Mouse (Mus musculus) right cerebral cortex, postnatal 4 days (tissue): ENCODE measurements around the gene Igfbp3.
"Not testable (repeated sequence)": the region's sequence is repeated elsewhere in the genome, so short reads cannot be mapped to it uniquely, and the experiment has no call there.

ENCODE experiments used
- DNase-seq: peaks from one replicate; pipeline ENCODE4 v3.0.0-alpha.2; 2022

Gene Igfbp3

DNA sequence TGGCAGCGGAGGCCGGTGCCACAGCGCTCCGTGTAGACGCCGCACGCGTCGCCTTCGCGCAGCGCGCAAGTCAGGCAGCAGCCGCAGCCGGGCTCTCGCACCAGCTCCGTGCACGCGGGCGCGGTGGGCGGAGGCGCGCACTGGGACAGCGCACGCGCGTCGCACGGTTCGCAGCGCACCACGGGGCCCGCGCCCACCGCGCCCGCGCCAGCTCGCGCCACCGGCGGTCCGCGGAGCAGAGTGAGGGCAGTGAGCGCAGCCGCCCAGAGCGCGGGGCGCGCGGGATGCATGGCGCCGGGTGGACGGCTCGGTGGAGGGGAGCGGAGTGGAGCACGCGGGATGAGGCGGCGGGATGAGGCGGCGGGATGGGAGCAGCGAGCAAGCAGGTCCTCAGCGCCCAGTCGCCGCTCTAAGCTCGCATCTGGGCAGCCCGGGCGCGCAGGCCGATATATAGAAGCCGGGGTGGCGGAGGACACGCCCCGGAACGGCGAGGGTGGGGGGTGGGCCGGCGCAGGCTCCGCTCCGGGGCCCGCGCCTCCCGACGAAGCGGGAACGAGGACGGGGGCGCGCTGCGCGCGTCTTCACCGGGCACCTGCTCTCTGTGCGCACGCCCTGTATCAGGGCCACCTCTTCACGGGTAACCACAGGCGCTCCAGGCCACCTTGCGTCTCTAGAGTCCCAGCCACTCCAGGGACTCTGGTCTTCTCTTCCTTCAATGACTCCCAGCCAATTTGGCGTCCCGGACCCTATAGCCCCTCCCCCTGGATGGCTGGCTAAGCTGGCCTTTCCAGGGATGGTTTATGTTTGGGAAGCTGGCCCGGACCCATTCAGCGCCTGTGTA lies at the start of gene Igfbp3:
TSS of gene Igfbp3 (minus strand) at position 423 of the 841 bp plus-strand sequence.
- peak; percentile 84 for DNase-seq

DNA sequence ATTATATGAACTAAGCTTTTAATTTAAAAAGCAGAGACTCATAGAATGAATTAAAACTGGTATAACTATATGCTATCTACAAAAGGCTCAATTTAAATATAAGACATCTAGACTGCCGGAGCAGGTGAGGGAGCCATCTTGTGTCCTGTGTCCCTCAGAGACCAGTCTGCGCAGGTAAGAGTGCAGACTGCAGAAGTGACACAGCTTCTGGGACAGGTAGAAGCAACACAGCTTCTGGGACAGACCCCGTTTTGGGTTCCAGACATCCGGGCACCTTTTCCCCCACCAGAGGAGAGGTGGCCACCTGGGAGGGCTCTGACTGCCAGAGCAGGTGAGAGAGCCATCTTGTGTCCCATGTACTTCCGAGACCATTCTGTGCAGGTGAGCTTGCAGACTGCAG lies 37.1 kb upstream of the Igfbp3 start:
- DNase-seq, result no peak

DNA sequence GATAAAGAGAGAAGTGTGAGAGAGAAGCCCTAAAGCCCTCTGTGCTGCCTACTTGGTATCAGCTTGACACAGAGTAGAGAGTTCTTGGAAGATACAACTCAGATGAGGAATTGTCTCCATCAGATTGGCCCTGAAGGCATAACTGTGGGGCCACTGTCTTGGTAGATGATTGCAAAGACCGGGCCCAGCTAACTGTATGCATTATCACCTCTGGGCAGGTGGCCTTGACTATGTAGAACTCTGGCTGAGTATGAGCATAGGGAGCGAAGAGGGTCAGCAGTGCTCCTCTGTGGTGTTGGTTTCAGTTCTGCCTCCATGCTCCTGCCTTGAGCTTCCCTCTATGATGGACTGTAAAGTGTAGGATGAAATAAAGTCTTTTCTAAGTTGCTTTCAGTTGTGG lies 36.7 kb upstream of the Igfbp3 start:
- DNase-seq, result no peak

DNA sequence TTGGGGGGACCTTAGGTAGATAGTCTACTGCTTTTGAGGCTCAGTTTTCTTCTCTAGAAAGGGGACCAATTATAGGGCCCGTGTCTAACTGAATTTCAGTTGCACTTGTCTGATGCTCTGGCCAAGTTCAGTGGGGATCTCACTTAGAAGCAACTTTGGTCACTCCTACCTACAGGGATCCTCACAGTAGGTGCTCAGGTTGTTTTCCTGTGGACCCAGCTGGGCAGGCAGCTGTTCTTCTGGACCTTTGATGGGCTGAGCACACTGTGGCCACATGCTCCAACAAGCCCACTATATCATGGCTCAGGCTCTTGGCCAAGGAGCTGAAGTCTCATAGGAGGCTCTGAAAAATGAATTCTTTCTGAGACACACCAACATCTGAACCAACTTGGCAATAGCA lies 31.1 kb upstream of the Igfbp3 start:
- no peak for DNase-seq

DNA sequence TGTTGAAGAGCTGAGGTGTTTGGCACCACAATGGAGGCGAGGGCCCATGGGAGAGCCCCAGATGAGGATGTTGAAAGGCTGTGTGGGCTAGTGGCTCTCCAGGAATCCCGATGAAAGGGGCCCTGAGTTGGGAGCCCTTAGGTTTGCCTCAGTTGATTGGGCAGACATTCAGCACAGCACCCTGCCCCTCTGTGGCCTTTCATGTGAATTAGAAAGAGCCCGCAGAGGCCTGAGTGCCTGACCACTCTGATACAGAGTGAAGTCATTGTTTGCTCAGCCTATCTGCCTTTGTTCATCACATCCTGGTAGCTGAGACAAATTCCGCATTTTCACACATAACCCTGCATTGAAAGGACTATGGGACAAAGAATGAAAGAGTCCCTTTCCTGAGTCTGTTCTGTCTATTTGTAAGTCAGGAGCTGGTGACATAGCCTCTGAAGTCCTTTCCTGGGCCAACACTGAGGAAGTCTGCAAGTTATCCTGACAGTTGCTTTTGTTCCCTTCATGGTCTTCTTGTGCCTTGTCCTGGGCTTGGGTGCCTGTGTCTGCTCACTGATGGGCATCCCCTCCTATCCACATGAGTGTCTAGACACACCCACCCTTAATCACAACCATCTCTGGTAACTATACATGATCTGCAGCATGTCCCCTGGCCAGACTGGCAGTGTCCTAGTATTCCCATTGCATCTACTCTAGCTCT lies 25.5 kb upstream of the Igfbp3 start:
- no peak for DNase-seq

DNA sequence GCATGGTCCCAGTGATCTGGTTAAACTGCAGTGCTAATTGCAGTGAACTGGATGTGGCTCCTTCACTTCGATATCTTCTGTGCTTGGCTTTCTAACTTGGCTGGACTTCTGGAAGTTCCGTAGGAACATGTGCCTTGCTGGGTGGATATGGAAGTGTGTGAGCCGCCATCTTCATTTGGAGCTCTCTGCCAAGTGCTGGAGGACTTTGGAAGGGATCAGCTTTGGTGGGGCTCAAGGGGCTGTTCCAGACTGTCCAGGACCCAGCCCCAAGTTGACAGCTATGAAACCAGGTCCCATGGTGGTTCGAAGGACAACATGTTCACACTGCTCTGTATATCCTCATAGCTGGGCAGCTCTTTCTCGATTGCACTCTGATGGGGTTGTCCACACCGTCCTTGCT lies 24.8 kb upstream of the Igfbp3 start:
- DNase-seq, result no peak

DNA sequence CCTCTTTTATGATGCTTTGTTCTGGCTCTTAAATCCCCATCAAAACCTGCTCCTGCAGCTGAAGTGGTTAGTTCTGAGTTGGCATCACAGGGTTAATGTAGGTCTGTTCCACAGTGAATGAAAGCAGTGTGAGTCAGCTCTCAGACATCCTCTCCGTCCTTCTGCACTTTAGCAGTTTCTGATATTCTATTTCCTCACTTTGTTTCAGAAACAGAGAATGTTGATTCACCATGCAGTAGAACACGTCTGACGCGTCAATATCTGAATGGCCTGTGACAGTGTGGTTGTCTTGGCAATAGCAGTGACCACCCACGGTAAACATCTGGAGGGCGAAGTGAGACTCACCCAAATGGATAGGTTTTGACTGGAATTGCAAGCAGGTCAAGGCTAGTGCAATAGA lies 24.0 kb upstream of the Igfbp3 start:
- no peak for DNase-seq

DNA sequence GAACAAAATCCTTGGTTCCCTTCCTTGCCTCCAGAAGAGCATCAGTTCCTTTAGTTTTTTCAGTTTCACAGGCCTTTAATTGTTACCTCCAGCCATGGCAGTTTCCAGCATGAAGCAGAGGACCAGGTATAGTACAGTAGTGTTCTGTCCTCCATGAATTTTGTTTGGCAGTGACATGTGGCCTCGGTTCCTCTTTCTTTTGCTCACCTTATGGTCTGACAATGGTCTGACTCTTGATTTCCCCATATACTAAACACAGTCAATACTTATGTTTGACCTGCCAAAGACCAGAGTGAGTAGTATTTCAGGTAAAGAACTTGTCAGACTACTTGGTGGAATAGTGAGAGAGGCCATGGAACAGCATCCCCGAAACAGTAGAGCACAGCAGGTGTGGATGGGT lies 23.0 kb upstream of the Igfbp3 start:
- DNase-seq, result no peak

DNA sequence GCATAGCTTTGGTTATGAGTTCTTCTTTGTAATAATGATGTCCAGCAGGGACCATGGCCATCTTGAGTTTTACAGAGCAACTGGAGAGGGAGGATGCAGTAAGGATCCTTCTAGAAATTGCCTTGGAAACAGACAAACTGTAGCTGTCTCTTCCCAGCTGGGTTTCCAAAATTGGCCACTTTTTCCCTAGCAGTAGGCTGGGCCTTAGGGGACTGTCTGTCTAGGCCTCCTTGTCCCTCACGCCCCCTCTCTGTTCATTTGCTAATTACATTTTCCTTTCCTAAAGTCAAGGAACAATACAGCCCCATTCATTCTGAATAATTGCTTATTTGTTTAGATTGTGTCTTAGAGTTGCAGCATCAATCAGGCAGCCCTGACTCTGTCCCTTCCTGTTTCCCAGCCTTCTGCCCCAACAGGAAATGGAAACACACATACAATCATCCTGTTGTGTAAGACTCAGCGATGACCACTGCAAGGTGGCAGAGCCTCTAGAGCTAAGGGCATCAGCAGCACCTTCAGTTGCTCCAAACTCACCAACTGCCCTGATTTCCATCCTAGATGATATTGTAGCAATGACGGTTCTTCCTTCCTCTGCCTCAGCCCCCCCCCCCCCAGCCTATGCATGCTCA lies 21.4 kb upstream of the Igfbp3 start:
- no peak for DNase-seq

DNA sequence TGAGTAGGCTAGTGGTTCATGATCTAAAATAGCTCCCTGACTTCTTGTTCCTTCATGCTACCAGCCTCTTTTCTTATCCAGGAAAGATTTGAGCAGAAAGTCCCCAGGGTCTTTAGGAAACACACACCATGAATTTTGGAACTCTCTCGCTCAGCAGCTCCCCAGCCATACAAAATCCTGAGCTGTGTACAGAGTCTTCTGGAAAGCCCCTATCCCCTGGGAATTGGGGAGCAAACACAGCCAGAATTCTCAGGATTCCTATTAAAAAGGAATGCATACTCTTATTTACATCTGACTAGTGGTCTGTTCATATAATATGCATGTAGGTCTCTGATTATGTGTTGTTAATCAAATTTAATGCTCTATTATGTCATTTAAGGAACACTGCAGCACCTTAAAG lies 20.7 kb upstream of the Igfbp3 start:
- DNase-seq, result no peak

DNA sequence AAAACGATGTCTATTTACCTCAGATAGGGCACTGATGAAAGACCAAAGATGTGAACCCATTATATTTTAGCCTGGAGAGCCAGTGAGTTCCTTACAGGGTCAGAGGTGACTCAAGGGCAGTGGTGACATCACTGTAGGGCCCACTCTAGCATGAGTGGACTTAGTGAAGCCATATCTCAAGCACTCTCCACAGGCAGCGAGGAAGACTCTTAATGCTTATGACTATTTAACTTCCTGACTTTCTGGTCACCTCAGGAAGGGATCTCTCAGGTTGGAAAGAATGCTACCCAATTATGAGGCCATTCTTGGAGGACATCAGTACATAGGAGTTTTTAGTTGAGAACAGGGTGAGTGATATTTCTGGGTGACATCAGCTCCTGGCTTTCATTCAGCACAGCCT lies 19.6 kb upstream of the Igfbp3 start:
- no peak for DNase-seq

DNA sequence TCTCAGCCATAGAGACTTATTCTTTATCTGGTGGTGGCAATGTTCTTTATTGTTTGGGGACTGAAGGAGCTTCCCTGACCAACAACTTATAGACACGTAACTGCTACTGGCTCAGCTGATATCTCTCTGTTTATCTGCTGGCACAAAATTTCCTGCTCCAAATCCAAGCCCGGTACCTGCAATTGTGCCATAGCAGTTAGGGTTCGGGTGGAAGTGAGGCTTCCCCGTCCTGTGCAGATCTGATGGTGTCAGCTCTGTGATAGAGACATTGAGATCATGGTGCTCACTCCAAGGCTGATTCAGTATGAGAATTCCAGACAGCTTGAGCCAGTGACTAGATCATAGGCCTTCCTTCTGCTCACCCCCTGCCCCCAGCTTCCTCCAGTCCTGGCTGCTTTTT lies 18.2 kb upstream of the Igfbp3 start:
- DNase-seq, result no peak

DNA sequence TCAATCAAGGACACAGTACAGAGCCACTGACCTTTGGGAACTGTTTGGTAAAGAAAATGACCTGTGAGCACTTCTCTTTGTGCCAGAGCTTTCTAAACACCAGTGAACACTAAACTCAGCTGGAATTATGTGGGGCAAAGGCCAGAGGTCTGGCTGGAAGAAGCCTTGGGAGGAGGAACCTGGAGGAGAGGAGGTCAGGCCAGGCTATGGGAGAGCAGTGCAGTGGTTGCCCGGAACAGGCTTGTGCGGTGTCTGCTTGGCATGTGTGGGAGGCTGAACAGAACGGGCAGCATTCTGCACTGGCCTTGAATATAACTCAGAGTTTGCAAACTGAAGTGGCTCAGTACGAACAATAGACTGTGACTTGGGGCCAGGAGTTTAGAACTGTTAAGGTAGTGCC lies 16.3 kb upstream of the Igfbp3 start:
- no peak for DNase-seq

DNA sequence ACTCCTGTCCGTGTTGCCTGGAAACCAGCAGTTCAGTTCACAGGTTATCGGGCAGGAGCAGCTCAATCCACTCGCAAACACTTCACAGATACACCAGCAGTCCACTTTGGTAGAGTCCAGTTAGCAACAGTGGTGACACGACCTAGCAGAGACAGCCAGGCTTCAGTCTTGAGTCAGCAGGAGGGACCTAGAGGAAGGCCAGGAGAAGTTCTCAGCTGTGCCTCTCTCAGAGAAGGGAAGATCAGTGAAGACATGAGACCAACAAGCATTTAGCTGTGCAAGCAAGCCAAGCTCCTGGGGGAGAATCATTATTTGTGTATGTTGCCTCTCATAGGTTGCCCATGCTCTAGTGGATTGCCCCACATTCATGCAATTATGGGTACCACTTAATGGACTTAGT lies 14.4 kb upstream of the Igfbp3 start:
- DNase-seq, result no peak

DNA sequence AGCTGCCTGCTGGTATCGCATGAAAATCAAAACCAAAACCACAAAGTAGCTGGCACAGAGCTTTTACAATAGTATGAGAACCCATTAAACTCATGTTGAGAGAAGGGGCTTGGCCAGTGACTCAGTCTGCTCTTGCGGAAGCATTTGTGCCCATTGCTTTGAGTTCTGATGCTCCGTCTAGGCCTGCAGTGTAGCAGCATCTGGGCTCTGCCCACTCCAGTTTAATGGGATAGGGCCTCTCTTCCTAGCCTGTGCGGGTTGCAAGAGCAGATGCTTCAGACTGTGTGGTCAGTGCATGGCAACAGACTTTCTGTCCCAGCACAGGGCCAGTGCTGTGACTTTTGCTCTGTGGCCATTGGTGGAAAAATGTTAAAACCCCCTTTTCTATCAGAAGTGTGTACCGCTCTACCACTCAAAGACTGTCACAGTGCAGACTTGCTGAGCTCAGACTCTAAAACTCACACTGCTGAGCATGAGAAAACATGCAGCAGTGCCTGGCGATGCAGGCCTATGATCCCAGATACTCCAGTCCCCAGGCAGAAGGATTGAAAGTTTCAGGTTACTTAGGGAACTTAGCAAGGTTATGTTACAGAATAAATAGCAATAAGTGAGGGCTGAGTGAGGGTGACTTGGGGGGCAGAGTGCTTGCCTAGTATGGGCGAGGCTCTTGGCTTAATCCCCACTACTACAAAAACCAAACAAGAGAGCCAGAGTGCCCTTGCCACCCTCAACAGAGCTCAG lies 13.3 kb upstream of the Igfbp3 start:
- DNase-seq, result no peak

DNA sequence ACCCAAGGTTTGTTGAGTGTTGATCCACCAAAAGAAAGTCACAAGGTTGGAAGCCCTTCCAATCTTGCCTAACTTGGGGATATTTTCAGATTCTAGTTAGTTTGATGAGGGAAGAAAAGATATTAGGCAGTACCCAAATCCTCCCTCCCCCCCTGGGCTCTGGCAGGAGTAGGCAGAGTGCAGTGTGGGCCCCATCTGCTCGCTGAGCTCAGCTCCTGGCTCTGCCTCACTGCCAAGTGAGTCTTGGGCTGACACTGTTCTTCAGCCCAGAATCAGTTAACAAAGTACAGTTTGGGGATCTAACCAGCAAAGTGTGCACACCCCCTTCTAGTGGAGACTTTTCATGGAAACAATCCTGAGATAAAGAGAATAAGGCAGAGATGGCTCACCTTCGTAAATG lies 12.5 kb upstream of the Igfbp3 start:
- peak; percentile 16 for DNase-seq

DNA sequence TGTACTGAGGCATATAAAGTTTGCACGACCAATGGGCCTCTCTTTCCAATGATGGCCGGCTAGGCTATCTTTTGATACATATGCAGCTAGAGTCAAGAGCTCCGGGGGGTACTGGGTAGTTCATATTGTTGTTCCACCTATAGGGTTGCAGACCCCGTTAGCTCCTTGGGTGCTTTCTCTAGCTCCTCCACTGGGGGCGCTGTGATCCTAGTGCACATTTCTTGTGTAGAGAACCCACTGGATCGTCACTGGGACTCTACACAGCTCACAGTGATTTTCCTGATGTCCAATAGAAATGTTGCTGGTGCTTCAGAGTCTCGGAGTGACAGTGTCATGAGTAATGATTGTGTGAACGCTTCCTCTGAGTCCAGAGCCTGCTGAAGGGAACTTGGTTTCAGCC lies 8.1 kb upstream of the Igfbp3 start:
- not testable (repeated sequence) for DNase-seq

DNA sequence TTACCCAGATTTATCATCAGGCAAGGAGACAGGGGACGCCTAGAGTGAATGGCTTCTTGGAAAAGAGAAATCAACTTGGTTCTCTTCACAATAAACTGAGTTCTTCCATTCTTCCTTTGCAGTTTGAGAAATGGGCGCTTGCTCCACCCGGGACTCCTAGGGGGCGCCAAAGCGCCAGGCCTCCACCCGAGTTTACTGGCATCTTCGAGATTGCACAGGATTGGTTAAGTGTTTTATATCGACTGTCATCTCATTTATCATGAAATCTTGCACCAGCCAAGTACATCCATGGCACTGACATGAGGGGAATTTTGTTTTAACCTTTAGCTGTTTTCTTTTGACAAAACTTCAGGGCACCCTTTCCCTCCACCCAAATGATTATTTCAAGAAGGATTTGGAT lies 2.0 kb upstream of the Igfbp3 start:
- DNase-seq, result peak; percentile 86

DNA sequence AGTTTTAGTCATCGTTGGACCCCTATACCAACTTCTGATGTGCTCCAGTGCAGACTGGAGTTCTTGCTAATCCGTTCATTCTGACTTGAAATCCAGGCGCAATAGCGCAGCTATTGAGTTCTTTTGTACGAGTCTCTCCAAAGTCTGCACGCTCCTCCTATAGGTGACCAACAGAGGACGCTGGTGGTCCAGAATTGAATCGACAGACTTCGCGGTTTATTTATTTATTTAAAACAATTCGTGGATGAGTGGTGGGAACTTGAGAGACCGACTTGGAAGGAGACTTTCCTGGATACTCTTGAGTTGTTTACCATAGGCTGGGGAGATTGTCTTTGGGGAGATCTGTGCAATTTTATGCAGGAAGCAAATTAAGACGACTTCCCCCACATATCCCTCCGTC lies 1.0 kb upstream of the Igfbp3 start:
- DNase-seq, result peak; percentile 75

DNA sequence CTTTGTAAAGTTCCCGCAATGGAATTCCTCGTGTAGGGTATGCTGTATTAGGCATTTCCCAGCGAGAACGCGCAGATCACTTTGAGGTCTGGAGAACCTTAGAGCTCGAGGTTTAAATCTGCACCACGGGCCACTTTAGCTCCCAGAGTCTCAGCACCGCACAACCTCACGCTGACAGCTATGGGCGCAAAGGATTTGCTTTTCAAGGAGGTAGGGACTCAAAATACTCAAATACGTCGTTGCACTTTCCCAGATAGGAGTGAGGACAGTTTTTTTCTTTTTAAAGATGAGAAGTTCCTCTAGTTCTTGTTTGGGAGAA lies 578 bp upstream of the Igfbp3 start:
- no peak for DNase-seq

DNA sequence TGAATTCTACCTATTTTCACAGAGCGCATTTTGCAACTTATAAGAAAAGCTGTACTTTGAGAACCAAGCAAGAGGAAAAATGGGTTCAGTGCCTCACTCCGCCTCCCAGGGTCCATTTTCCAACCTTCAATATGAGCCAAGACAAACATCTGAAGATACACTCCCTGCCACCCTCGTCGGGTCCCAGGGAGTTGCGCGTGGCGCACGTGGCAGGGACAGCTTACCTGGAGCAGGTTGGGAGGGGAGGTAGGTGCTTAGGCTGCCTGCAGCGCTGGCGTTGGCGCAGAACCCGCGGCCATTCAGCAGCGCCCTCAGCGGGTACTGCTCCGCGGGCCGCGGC lies 592 bp downstream of the Igfbp3 start:
- no peak for DNase-seq

DNA sequence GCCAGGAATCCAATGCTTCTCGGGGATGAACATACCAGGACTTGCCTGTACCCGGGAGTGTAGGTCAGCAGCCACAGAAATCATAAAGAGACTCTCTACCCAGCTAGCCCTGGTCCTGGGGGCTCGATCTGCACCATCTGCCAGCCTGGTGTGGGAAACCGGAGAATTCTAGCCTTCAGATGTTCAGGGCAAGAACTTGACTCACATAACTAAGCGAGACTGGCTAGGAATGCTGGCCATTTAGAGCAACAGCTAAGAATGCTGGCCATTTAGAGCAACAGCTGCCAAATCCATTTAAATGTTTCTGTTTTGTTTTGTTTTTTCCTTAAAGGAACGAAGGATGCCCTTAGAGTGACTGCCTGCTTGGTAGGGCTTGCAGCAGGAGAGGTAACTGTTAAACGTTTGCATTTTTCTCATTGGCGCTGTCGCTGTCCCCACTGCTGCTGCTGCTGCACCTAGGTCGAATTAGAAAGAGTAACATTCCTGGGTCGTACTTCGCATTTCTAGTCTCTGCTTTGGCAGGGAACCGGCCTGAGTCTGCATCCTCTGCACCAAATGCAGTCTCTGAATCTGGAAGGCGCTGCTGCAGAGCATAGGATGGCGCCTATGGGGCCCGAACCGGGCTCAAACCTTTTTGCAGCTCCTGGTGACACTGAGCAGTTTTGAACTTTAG lies 1.5 kb downstream of the Igfbp3 start:
- DNase-seq, result no peak

DNA sequence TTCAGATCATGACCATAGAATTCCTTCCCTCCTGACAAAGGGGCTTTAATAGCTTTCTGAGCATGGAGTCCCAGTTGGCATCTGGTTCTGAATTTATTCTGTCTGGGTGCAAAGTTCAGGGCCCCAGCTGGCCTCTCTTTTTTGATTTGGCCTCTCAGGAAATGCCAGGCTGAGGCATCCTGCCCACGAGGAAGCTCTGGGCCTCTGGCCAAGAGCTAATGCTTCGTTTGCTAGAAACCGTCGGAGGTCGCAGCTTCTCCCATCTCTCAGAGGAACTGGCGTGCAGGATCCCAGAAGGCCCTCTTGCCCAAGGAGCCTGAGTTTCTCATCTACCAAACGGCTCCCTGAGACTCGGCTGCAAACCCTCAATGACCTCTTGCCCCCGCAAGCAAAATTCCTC lies 2.5 kb downstream of the Igfbp3 start:
- no peak for DNase-seq
